Mouse (Mus musculus) brain, embryonic 14.5 days (tissue): Measurements from ENCODE around the gene Arhgef25. TPM values are rescaled to one million over a fixed set of nuclear protein-coding genes. Genes with fewer than 3 reads are reported as not detected.
A peak's percentile ranks its signal among the peaks of the same experiment; 100 is the strongest.
"Not testable (repeated sequence)": the region's sequence is repeated elsewhere in the genome, so short reads cannot be mapped to it uniquely, and the experiment has no call there.

ENCODE experiments used
- DNase-seq: peaks from one replicate; pipeline ENCODE4 v3.0.0-alpha.2; 2011; ENCODE audit warnings: low read depth
- CTCF ChIP-seq: fragments of 200-500 bp; IDR thresholded peaks from 2 replicates; pipeline ENCODE4 v1.5.1; 2012; ENCODE audit warnings: inconsistent platforms, mild to moderate bottlenecking, moderate library complexity, borderline replicate concordance; ENCODE audit not compliant: insufficient read depth, insufficient read length; ENCODE audit errors: extremely low read depth
- POLR2A ChIP-seq: fragments of 200-500 bp; IDR thresholded peaks from 2 replicates; pipeline ENCODE4 v1.6.1; 2012; ENCODE audit warnings: mild to moderate bottlenecking, inconsistent platforms, borderline replicate concordance; ENCODE audit not compliant: poor library complexity, insufficient read depth, insufficient read length, severe bottlenecking; ENCODE audit errors: extremely low read depth
- polyA plus RNA-seq: library from polyadenylated mRNA; depleted of rRNA; stranded (reverse); fragments of >200 nt; gene quantifications from 2 replicates; pipeline ENCODE4 v1.2.3, GENCODE M21; 2012

Arhgef25 gene
- polyA plus RNA-seq, 1 experiment, result 66.7 TPM

DNA sequence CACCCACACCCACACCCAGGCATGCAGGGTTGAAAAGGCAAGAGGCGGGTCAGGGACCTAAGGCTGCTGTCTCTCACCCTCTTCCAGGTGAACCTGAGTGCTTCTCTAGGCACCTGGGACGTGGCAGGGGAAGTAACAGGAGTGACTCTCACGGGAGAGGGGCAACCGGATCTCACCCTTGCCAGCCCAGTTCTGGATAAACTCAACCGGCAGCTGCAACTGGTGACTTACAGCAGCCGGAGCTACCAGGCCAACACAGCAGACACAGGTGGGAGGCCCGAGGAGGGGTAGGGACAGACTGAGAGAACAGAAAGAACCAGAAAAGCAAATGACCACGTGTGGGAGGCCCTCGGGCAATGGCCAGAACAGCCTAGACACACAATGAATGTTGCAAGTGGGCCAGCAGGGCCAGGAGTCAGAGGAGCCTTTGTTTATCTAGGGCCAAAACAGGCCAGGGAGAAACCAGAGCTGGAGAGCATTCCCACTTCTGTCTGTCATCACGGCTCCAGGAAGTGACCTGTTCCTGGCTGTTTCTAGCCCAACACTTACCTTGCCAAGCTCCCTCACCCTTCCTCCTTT, 22.2 kb downstream of the Arhgef25 start:
- no peak for TF ChIP-seq CTCF
- TF ChIP-seq POLR2A, result no peak
- no peak for DNase-seq

DNA sequence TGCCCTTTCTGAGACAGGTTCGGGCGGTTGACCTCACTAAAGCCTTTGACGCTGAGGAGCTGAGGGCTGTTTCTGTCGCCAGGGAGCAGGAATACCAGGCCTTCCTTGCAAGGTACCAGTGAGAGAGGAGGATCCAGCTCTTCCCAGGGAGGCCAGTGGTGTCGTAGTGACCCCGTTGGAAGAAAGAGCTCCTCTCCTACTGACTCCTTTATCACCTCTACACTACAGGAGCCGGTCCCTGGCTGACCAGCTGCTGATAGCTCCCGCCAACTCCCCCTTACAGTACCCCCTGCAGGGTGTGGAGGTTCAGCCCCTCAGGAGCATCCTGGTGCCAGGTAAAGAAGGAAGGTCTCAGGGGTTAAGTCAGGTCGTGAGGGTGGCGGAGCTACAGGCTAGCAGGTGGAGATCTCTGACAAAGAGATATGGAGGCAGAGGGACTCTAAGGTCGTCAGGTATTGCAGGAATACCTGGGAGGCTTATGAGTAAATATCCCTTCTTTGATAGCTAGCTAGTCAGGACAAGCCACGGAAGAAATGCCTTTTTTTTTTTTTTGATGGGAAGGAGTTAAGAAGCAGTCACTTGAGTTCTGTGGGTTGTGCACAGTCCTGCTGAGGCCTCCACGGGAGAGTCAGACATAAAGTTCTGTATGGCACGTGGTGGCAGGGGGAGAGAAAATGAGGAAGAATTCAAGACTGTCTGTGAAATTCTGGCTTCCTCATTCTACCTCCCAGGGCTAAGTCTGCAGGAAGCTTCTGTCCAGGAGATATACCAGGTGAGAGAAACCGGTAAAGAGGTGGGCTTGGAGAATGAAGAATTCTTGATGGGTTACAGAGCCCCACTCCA, 22.9 kb downstream of the Arhgef25 start:
- no peak for DNase-seq
- TF ChIP-seq CTCF, result no peak
- no peak for TF ChIP-seq POLR2A

DNA sequence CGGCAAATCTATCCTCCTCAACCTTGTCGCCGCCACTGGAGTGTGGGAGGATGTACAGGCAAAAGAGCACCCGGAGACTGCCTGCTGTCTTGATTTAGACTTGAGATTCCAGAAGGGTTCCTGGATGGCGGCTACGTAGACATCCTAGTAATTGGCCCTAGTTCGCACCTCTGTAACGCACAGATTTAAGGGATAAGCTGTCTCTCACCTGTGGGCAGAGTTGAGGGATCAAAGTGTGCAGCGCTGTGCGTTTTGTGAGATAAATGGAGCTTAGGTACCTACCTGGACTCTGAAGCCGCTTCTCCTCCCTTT, 23.5 kb downstream of the Arhgef25 start:
- DNase-seq, result no peak
- TF ChIP-seq POLR2A (no peak), CTCF (no peak)

DNA sequence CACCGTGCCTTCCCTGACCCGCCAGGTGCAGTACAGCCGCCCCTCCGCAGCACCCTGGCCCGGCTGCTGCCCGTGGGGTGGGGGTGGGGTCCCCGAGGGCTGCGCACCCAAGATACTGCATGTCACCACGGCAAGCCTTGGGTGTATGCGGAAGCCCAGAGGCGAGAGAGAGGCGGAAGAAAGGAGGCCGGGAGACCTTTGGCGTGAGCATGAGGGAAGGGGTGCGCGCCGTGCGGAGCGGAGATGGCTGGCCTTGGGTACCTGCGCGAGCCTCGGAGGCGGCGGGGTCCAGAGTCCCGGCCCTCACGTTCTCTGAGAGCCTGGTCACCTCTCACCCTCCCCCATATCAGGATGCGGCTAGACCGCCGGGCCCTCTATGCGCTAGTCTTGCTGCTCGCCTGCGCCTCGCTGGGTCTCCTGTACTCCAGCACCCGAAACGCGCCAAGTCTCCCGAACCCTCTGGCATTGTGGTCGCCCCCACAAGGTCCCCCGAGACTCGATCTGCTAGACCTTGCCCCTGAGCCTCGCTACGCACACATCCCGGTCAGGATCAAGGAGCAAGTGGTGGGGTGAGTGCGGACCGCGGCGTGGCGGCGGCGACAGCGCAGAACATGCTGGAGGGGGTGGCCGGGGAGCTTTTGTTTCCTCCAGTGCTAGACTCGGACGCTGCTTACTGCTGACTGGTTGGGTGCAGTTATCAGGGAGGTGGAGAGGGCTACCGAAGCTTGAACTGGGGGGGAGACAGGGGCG, 24.1 kb downstream of the Arhgef25 start:
- DNase-seq, result peak; percentile 74
- no peak for TF ChIP-seq POLR2A
- TF ChIP-seq CTCF, result no peak

DNA sequence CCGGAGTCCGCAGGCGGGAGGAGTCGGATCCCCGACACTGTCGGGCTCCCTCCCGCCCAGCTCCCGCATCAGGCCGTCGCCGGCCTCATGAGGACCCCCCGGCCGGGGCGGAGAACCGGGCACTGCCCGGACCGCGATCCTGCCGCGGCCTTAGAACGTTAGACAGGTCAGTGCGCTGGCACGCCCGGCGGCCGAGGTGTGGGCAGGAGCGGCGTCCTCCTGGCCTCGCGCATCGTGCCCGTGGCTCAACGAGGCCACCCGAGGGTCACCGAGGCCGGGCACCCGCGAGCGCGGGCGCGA, 24.6 kb downstream of the Arhgef25 start:
- no peak for DNase-seq
- no peak for TF ChIP-seq POLR2A
- no peak for TF ChIP-seq CTCF

DNA sequence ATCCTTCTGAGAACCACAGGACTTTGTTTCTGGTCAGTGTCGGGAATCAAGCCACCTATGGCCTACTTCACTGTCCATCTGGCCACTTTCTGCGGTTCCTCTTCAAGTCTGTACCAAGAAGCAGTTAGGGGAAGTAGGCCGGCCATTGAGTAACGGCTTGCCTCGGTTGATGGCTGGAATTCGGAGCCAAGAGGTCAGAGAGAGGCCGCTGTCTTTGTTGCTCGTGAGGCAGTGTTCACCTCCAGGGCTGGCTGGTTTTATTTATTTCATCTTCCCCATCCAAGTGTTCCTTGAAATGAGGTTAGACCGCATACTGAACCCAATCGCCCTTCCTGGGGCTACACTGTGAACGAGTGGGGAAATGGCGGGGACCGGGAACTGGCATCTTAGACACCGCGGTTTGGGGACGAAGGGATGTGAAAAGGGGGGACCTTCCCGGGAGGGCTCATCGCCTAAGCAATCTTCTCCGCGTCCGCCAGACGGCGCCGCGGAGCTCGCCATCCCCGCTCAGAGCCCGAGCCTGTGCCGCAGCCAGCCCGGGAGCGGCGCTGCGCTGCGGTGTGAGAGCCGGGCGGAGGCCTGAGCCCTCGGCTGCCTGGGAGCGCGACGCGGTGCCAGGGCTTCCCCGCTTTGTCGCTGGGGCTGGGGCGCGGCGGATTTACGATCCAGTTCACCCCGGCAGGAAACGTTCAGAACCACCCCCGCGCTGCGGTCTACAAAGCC, 25.1 kb downstream of the Arhgef25 start, which contains the start of gene B4galnt1:
Gene B4galnt1, plus strand, starts transcription at position 595 of the 723 bp plus-strand sequence.
- TF ChIP-seq CTCF (peak; percentile 96), POLR2A (peak; percentile 87)
- DNase-seq, result peak; percentile 95

DNA sequence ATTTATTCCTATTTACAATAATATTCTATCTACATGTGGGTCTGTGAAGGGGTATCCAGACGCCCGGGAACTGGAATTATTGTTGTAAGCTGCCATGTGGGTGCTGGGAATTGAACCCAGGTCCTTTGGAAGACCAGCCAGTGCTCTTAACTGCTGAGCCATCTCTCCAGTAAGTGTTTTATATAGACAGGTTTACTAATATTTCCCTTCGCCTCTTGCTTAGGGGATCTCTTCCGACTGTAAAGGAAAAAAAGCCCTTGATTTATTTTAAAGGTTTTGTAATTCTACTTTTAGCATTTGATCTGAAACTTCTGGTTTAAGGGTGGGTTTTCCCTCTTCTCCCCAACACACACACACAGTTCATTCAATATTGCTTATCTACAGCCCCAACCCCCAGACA, 25.7 kb downstream of the Arhgef25 start:
- DNase-seq, result no peak
- TF ChIP-seq CTCF (no peak), POLR2A (no peak)

DNA sequence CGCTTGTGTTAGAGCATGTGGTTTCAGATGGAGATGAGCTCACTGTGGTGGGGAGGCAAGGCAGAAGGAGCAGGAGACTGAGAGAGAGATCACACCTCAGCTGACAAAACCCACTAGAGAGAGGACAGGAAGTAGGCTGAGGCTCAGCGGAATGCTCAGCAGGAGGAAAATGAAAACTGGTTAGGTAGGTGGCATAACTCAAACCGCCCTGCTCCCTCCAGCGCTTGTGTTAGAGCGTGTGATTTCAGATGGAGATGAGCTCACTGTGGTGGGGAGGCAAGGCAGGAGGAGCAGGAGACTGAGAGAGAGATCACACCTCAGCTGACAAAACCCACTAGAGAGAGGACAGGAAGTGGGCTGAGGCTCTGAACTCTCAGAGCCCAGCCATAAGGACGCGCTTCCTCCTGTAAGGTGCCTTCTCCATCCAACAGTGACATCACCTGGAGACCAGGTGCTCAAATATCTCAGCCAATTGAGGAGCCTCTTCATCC, 27.1 kb downstream of the Arhgef25 start:
- DNase-seq, result not testable (repeated sequence)

DNA sequence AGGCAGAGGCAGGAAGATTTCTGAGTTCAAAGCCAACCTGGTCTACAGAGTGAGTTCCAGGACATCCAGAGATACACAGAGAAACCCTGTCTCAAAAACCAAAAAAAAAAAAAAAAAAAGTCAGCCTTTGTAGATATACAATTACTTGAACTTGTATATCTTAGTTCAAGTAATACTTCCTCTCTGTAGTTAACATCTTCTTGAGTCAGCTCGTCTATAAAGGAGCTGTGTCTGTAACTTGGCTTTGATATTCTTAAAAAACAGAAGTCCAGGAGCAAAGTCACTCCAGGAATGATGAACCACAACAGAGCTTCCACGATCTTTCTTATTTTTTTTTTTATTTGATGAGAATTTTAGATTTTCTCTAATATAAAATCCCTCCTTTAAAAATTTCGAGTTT, 29.2 kb downstream of the Arhgef25 start:
- no peak for DNase-seq

DNA sequence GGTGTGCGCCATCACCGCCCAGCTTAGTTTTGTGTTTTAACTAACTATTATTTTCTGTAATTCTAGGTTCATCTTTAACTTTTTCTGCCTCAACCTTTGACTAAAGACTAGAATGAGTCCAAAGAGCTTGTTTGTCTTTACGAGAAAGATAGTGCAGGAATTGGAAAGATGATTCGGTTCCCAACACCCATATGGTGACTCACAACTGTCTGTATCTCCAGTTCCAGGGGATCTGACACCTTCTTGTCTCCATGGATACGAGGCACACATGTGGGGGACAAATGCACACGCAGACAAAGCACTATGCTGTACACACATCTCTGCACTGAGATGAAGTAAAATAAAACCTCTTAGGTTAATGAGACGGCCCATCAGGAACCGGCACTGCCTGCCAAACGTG, 29.8 kb downstream of the Arhgef25 start:
- DNase-seq, result no peak
- no peak for TF ChIP-seq CTCF
- no peak for TF ChIP-seq POLR2A

More for the DNA sequence above, 29.2 kb downstream of the Arhgef25 start:
- TF ChIP-seq CTCF (no peak), POLR2A (no peak)

DNA sequence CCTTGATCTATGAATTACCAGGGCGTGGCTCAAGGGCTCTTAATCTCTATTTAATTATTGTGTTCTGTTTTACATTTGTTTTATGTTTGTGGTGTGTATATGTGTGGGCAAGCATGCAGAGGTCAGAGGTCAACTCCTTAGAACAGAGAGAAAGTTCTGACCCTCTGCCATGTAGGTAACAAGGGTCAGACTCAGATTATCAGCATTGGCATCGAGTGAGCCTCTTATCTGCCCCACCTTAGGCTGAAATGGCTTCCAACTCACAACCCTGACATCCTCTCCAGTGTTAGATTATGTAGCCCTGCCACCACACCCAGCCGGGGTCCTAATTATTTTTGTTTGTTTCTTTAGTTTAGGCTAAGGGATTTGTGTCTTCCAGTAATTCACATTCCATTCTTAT, 31.4 kb downstream of the Arhgef25 start:
- no peak for DNase-seq
- TF ChIP-seq POLR2A (no peak), CTCF (no peak)

DNA sequence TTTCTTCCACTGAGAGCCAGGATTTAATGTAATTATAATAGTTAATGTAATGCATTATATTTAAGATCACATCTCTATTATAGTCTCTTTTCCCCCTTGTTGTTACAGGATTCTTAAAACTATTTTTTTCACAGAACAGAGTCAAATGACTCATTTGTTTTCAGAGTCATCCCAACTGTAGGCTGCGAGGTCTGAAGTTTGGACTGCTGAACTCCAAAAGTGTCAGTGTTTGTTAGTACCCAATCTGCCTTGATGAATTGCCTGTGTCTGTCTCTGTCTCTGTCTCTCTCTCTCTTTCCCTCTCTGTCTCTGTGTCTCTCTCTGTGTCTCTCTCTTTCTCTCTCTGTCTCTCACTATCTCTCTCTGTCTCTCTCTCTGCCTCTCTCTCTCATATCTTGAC, 33.4 kb downstream of the Arhgef25 start:
- TF ChIP-seq POLR2A, result no peak
- DNase-seq, result no peak

DNA sequence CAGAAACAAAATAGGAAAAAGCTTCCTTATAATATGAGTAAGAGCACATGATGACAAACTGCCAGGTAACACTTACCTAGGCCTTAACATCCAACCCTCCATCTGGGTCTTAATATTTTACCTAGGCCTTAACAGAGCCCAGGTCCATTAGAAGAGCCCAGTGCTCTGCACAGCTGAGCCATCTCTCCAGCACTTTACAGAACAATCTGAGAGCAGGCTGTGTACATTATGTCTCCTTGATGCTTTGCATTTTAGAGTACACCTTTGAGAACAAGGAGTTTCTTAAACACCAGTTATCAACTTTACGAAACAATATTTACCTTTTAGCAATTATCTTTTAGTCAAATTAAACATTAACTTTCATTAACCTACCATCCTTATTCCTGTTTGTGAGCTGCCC, 33.8 kb downstream of the Arhgef25 start:
- no peak for DNase-seq
- no peak for TF ChIP-seq CTCF
- no peak for TF ChIP-seq POLR2A
